Mouse (Mus musculus): Measurements from ENCODE around the gene Man2c1. TPM values are rescaled to one million over a fixed set of nuclear protein-coding genes. Genes with fewer than 3 reads are reported as not detected.
A peak's percentile ranks its signal among the peaks of the same experiment; 100 is the strongest.

The Man2c1 gene
- polyA plus RNA-seq (2021), result 101 TPM

DNA sequence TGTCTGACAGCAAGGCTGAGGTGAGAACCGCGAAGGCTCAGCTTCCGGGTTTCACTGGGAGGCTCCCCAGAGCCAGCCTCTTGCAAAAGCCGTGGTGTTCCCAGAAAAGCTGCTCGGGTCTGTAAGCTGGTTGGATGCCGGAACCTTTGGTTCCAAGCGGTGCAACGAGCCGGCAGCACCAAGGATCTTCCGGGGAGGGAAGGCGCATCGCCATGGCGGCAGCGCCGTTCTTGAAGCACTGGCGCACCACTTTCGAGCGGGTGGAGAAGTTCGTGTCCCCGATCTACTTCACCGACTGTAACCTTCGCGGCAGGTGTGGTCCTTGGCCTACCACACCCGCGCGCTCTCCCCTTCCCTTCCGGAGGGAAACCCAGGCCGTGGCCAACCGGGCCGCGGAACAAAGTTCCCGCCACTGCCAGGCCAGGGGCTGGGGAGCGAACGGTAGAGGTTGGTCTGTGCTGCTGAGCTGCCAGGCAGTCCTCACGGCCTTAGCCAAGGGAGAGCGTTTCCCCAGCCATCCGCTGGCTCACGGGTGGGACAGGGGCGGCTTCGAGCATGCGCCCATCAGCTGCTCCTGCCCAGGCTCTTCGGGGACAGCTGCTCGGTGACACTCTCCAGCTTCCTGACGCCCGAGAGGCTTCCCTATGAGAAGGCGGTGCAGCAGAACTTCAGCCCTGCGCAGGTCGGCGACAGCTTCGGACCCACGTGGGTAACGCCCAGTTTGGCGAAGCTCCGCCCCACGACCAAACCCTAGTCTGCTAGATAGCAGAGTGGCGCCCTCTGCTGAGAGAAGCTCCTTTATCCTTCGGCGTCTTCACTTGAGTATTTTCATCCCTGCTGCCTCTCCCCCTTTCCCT is at the start of gene Man2c1:
Gene Man2c1 (plus strand): TSS at position 114 of the 857 bp plus-strand sequence.
- DNase-seq (ENCODE audit: low read depth, low spot score) (peak; percentile 64), ATAC-seq (peak; percentile 70)
- TF ChIP-seq CTCF (IDR thresholded peaks at IDR 0.05), result no peak
- ChIA-PET POLR2A (interaction anchor here (0.6 to 1.7 kb wide), 7 partner anchors 18 to 298 kb away, joined by 3 to 10 read pairs (median 4); partner anchors contain the start of genes Neil1 and Snx33), CTCF (interaction anchor here (0.7 to 2.7 kb wide), 14 partner anchors 12 to 239 kb away, joined by 3 to 16 read pairs (median 4); partner anchors contain the start of genes Neil1 and Snx33)
- in situ Hi-C loops (cut with MboI; ENCODE audit: low pct_unique_long_range_greater_than_20kb), result loop anchor here (5.0 kb wide), 2 partner anchors 204 to 239 kb away; partner anchors contain the start of gene Snx33
- no peaks in the 10 kb centered on the region for H3K27me3 ChIP-seq

DNA sequence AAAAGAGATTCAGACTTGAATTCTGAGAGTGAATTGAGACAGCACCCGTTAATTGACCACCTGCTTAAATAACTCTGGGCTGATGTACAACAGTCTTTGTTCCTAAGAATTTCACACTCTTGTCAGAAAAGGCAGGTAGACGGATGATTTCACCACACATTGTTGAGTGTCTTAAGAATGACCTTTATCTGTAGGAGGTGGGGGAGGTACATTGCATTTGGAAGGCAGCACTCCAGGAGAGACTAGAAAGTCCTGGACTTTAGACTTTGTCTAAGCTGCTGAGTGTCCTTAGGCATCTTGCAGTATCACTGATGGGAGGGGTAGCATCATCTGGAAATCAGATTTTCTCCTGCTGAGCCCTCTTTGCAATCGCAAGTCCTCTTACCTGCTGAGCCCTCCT is 48.3 kb upstream of the Man2c1 start:
- CTCF ChIA-PET, result interaction anchor here (0.9 to 1.1 kb wide), 2 partner anchors 17 to 155 kb away, joined by 3 read pairs; partner anchors contain the start of gene Snx33
- POLR2A ChIA-PET, result no interaction called here
- H3K27me3 ChIP-seq, result no peaks in the 10 kb centered on the region
- TF ChIP-seq CTCF (IDR thresholded peaks at IDR 0.05), result no peak
- ATAC-seq, result no peak
- no peak for DNase-seq (ENCODE audit: low read depth, low spot score)
- in situ Hi-C loops (cut with MboI; ENCODE audit: low pct_unique_long_range_greater_than_20kb), result no loop called here

DNA sequence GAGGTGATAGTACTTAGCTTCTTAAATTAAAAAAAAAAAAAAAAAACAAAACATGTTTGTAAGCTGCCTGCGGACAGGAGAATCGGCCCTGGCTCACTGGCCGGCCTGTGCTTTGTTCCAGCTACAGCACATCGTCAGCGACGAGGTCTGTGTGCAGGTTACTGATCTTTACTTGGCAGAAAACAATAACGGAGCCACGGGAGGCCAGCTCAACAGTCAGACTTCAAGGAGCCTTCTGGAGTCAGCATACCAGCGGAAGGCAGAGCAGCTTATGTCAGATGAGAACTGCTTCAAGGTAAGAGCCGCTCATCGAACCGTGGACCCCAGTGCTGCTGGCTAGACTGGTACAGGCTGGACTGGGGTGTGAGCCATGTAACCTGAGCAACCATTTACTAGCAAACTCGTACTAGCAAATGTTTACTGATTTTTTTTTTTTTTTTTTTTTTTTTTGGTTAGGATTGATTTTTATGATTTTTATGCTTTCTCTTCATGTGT is 13.2 kb upstream of the Man2c1 start:
- DNase-seq (ENCODE audit: low read depth, low spot score), result no peak
- H3K27me3 ChIP-seq, result no peaks in the 10 kb centered on the region
- CTCF ChIA-PET, result interaction anchor here (0.8 to 1.5 kb wide), 4 partner anchors 9 to 15 kb away, joined by 3 to 4 read pairs (median 3); partner anchors contain the start of gene Man2c1
- no peak for TF ChIP-seq CTCF (IDR thresholded peaks at IDR 0.05)
- ATAC-seq, result no peak
- in situ Hi-C loops (cut with MboI; ENCODE audit: low pct_unique_long_range_greater_than_20kb), result no loop called here
- POLR2A ChIA-PET, result no interaction called here

DNA sequence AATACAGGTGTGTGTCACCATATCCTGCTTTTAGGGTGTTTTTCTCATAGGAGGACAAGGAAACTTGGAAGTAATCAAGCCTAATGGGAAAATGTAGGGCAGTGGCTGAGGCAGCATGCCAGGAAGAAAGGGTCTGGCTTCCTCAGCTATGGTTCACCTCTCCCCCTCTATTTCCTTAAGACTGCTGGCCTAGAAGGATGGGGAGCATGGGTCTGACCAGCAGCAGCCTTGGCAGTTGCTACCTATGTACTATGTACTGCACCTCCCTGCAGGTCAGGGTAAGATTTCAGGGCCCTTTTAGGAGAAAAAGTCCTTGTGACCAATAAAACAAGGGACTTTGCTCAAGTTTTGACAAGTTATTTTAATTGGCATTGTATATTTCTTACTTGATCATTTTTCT is 849 bp upstream of the Man2c1 start:
- in situ Hi-C loops (cut with MboI; ENCODE audit: low pct_unique_long_range_greater_than_20kb), result loop anchor here (5.0 kb wide), 2 partner anchors 202 to 237 kb away; partner anchors contain the start of gene Snx33
- TF ChIP-seq CTCF (IDR thresholded peaks at IDR 0.05), result no peak
- POLR2A ChIA-PET, result interaction anchor here (0.6 kb wide), 1 partner anchor 183 kb away, joined by 4 read pairs; no protein-coding TSS in a partner anchor
- DNase-seq (ENCODE audit: low read depth, low spot score) (no peak), ATAC-seq (no peak)
- no peaks in the 10 kb centered on the region for H3K27me3 ChIP-seq
- CTCF ChIA-PET, result interaction anchor here (0.7 to 2.7 kb wide), 3 partner anchors 13 to 201 kb away, joined by 3 to 16 read pairs (median 10); partner anchors contain the start of gene Snx33

DNA sequence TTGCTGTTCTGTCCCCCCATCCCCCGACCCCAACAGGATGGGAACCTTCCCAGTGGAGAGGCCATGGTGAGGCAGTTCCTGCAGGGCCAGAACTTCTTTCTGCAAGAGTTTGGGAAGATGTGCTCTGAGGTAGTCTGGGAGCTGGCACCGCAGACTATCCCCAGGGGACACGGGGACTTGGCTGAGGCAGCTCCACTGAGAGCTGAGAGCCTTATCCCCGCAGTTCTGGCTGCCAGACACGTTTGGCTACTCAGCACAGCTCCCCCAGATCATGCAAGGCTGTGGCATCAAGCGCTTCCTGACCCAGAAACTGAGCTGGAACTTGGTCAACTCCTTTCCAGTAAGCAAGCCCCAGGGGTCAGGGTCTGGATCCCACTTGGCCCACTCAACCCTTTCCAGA is 6.8 kb downstream of the Man2c1 start:
- in situ Hi-C loops (cut with MboI; ENCODE audit: low pct_unique_long_range_greater_than_20kb), result no loop called here
- DNase-seq (ENCODE audit: low read depth, low spot score), result no peak
- CTCF ChIA-PET, result no interaction called here
- no peak for TF ChIP-seq CTCF (IDR thresholded peaks at IDR 0.05)
- H3K27me3 ChIP-seq, result no peaks in the 10 kb centered on the region
- POLR2A ChIA-PET, result interaction anchor here (2.6 kb wide), 1 partner anchor 10 kb away, joined by 8 read pairs; no protein-coding TSS in a partner anchor
- ATAC-seq, result no peak

DNA sequence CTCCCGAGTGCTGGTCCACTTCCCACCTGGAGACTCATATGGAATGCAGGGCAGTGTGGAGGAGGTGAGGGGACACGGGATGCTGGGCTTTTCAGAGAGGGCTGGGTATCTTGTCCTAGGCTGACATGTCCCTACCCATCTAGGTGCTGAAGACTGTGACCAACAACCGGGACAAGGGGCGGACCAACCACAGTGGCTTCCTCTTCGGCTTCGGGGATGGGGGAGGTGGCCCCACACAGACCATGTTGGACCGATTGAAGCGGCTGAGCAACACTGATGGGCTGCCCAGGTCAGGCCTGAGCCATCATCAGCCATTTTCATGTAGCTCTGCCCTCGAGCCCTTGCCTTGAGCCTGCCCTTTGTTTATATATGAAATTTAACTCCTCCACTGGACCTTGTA is 7.3 kb downstream of the Man2c1 start:
- ATAC-seq (no peak), DNase-seq (ENCODE audit: low read depth, low spot score) (no peak)
- in situ Hi-C loops (cut with MboI; ENCODE audit: low pct_unique_long_range_greater_than_20kb), result no loop called here
- ChIA-PET POLR2A (interaction anchor here (2.6 kb wide), 1 partner anchor 9 kb away, joined by 8 read pairs; no protein-coding TSS in a partner anchor), CTCF (no interaction called here)
- no peak for TF ChIP-seq CTCF (IDR thresholded peaks at IDR 0.05)
- H3K27me3 ChIP-seq, result no peaks in the 10 kb centered on the region

DNA sequence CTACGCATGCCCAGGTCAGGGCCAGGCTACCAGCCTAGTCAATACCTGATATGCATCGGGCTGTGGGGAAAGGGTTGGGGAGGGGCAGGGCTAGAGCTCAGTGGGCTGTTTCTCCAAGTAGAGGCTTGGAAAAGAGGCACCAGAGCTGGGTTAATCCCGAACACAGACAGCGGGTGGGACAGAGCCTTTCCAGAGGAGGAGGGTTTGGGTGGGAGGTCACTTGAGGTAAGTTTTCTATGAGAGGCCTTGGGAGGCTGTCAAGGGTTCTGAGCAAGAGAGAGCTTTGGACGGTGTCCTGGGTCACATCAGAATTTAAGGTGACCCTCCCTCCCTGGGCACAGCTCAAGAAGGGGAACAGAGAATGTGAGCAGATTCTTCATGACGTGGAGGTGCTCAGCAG is 8.0 kb downstream of the Man2c1 start:
- H3K27me3 ChIP-seq, result no peaks in the 10 kb centered on the region
- no peak for TF ChIP-seq CTCF (IDR thresholded peaks at IDR 0.05)
- ATAC-seq, result no peak
- ChIA-PET POLR2A (interaction anchor here (2.6 kb wide), 1 partner anchor 9 kb away, joined by 8 read pairs; no protein-coding TSS in a partner anchor), CTCF (no interaction called here)
- in situ Hi-C loops (cut with MboI; ENCODE audit: low pct_unique_long_range_greater_than_20kb), result no loop called here
- DNase-seq (ENCODE audit: low read depth, low spot score), result no peak

DNA sequence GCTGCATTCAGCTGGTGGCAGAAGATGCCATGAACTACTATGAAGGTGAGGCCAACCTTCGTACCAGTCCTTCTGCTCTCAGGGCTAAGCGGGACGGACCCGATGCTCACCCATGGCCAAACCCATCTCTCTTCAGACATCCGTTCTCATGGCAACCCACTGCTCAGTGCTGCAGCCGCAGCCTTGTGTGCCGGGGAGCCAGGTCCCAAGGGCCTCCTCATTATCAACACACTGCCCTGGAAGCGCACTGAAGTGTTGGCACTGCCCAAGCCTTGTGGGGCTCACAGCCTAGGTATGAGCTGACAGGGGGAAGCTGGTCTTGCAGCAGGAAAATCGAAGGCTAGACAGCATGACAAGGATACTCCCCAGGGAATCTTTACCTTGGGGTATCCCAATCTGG is 8.6 kb downstream of the Man2c1 start:
- in situ Hi-C loops (cut with MboI; ENCODE audit: low pct_unique_long_range_greater_than_20kb), result no loop called here
- H3K27me3 ChIP-seq, result no peaks in the 10 kb centered on the region
- ChIA-PET POLR2A (interaction anchor here (2.6 kb wide), 1 partner anchor 8 kb away, joined by 8 read pairs; no protein-coding TSS in a partner anchor), CTCF (no interaction called here)
- TF ChIP-seq CTCF (IDR thresholded peaks at IDR 0.05), result no peak
- ATAC-seq, result no peak
- DNase-seq (ENCODE audit: low read depth, low spot score), result no peak

DNA sequence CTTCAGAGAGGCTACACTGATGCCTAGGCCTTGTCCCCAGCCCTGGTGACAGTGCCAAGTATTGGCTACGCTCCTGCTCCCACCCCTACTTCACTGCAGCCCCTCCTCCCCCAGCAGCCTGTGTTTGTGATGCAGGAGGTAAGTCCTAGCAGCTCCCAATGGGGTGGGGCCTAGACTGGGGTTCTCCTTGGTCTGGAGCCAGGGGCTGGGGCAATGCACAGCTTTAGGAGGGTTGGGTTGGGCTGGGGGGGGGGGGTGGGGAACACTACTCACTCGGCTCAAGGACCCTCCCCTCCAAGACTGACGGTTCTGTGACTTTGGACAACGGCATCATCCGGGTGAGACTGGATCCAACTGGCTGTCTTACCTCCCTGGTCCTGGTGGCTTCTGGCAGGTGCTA is 9.1 kb downstream of the Man2c1 start:
- DNase-seq (ENCODE audit: low read depth, low spot score), result no peak
- ChIA-PET CTCF (no interaction called here), POLR2A (interaction anchor here (2.6 kb wide), 1 partner anchor 8 kb away, joined by 8 read pairs; no protein-coding TSS in a partner anchor)
- no peak for ATAC-seq
- no peak for TF ChIP-seq CTCF (IDR thresholded peaks at IDR 0.05)
- in situ Hi-C loops (cut with MboI; ENCODE audit: low pct_unique_long_range_greater_than_20kb), result no loop called here
- no peaks in the 10 kb centered on the region for H3K27me3 ChIP-seq

DNA sequence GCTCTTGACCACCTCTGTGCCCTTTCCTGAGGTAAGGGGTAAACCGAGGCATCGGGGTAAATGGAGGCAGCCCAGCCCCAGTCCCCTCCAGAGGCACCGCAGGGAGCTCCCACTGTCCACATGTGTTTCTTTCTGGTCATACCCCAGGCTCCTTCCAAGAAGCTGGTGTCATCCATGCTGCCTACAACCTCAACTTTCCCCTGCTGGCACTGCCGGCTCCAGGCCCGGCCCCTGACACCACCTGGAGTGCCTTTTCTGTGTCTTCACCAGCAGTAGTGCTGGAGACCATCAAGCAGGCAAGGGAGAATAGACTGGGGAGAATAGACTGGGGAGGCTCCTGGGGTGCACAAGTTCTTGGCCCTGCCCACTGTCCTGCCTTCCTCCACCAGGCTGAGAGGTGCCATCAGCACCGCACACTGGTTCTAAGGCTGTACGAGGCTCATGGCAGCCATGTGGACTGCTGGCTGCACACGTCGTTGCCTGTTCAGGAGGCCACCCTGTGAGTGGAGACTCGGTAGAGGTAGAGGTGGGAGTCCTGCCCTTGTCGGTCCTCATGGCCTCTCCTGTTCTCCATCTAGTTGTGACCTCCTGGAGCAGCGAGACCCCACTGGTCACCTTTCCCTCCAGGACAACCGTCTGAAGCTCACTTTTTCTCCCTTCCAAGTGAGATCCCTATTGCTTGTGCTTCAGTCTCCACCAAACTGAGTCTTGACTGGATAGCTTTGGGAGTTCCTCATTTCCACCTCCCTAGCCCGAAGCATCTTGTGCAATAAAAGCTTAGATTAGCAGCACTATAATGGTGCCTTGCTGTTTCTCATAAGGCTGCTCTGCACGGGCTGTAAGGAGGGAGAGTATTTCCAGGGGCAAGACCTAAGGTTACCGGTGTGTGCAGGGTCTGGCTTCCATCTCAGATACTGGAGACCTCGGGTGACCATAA is 11.2 kb downstream of the Man2c1 start:
- ATAC-seq, result no peak
- in situ Hi-C loops (cut with MboI; ENCODE audit: low pct_unique_long_range_greater_than_20kb), result no loop called here
- no peak for DNase-seq (ENCODE audit: low read depth, low spot score)
- POLR2A ChIA-PET, result no interaction called here
- no peak for TF ChIP-seq CTCF (IDR thresholded peaks at IDR 0.05)
- no peaks in the 10 kb centered on the region for H3K27me3 ChIP-seq
- CTCF ChIA-PET, result interaction anchor here (2.9 kb wide), 1 partner anchor 11 kb away, joined by 10 read pairs; the partner anchor contains the start of gene Man2c1
